Mouse (Mus musculus) layer of hippocampus, adult 9-11 months (tissue): ENCODE data around the gene Pyurf.

Experiments used
- DNase-seq: peaks from one replicate; pipeline ENCODE4 v3.0.0; 2022

Gene Pyurf

GRCm38 (mm10) chr6:57691467-57692261 lies at the start of gene Pyurf:
Pyurf (minus strand) TSS chr6:57692078.
- DNase-seq, result peak; percentile 83

DNA sequence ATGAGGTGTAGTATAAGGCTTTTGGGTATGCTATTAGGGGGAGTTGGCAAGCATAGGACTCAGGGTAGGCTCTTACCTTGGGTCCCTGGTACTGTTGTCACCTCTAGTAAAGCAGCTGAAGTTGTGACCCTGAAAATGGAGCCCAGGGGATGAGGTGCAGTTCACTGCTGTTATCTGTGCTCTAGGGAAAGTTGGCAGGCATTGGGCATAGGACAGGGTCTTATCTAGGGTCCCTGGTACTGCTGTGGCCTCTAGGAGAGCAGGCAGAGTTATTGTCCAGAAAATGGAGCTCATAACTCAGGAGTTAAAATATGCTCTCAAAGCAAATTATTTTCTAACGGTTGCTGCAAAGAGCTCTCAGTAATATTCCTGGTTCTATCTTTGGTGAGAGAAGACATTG lies 29.5 kb upstream of the Pyurf start:
- no peak for DNase-seq

- no peak for DNase-seq
Observed at GRCm38 (mm10) chr6:57711726-57712125, 19.8 kb upstream of the Pyurf start.

GRCm38 (mm10) chr6:57706721-57707120 lies 14.8 kb upstream of the Pyurf start:
- DNase-seq, result no peak

DNA sequence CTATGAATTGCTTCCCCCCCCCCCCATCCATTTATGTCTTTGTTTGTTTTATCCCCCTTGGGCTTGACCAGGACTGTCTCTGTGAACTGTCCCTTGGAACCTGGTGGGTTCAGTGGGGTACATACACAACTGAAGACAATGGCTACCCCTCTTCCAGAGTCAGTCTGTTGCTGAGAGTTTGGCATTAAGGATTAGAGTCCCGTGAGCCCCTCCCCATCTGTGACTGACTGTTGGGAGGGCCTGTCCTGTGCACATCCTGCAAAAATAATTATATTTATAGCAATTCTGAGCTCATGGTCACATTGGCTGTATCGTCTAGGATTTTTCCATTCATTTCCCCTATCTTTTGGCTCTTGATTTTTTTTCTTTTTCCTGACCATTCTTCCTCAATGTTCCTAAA lies 11.8 kb upstream of the Pyurf start:
- peak; percentile 27 for DNase-seq

GRCm38 (mm10) chr6:57702743-57703499 lies 11.0 kb upstream of the Pyurf start:
- peak; percentile 94 for DNase-seq

DNA sequence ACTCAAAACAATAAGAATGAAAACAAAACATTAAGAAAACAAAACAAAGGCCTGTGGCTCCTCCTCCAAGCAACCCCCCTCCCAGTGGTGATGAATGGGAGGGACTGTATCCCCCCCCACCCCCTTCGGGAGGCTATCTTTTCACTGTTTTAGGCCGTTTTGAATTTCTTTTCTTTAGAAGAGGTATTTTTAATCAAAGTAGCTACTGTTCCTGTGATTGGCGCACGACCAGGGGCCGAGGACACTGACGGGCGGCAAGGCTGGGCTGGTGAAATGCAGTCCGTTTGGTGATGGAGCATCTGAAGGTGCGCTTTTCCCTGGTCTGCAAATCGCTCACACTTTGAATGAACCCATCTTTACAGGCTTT lies 10.5 kb upstream of the Pyurf start, which contains the start of gene Lancl2:
Gene Lancl2 (plus strand): TSS at position 165 of the 367 bp plus-strand sequence.
- DNase-seq, result peak; percentile 24

GRCm38 (mm10) chr6:57701686-57702085 lies 9.8 kb upstream of the Pyurf start:
- DNase-seq, result no peak

DNA sequence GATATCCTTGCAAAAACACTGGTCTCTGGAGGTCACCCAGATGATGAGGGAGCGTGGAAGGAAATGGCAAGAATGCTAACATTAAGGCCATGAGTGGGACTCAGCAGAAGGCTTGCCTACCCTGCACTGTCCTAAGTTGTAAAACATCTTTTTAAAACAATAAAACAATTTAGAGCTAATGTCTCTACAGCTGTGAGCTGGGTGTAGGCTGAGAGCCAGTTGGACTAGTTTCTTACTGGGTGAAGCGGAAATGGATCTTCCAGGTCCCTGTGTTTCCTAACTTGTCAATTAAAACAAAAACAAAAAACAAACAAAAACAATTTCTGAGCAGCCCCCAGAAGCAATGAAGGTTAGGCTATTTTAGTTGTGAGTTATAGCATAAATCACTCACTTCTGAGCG lies 1.2 kb upstream of the Pyurf start:
- DNase-seq, result no peak

DNA sequence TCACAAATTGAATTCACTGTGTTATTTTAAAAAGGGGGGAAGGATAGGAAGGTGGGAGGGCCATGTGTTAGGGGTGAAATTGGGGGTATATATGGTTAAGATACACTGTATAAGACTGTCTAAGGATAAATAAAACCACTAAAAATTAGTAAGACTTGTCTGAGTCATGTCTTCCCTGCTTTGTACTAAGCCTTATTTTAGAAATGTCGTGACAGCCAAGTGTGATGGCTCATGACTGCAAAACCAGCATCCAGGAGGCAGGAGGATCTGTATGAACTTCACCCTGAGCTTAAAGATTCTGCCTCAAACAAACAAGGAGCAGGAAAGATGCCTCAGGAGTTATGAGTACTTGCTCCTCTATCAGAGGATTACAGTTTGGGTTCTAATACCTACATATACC lies 7.7 kb downstream of the Pyurf start:
- DNase-seq, result no peak

DNA sequence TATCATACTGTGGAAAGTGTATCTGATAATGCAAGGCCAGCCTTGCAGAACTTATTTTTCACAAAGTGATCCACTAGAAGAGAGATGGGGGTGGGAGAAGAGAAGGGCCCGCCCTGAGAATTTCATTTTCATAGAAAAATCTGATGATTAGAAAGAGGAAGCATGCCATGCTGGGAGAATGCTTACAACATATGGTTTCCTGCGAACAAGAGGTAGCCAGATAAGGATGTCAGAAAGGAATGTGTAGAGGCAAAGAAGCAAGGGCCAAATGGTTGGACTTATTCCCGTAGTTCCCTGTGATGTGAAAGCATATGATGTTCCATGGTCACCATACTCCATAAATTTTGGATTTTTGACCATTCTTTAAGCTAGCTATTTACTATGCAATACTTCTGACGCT lies 30.6 kb downstream of the Pyurf start:
- no peak for DNase-seq

DNA sequence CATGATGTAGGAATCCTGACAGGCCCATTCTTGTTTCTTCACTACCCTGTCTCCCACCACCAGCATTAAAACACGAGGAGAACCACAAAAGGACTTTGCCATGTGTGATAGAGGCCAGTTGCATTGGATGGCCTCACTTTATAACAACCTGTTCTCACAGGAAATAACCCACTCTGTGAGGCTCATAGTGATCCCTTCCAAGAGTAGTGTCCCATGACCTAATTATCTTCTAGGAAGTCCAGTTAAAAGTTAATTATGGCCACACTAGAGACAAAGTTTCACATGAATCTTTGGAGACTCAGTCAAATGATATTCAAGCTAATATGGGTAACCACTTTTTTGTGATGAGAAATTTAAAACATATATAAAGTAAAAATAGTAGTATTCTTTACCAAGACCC lies 44.6 kb downstream of the Pyurf start:
- DNase-seq, result no peak

- DNase-seq, result peak; percentile 77
Observed at GRCm38 (mm10) chr6:57641789-57642188, 50.1 kb downstream of the Pyurf start.

GRCm38 (mm10) chr6:57639531-57639930 lies 52.3 kb downstream of the Pyurf start:
- no peak for DNase-seq
